In the genomic region with DNA sequence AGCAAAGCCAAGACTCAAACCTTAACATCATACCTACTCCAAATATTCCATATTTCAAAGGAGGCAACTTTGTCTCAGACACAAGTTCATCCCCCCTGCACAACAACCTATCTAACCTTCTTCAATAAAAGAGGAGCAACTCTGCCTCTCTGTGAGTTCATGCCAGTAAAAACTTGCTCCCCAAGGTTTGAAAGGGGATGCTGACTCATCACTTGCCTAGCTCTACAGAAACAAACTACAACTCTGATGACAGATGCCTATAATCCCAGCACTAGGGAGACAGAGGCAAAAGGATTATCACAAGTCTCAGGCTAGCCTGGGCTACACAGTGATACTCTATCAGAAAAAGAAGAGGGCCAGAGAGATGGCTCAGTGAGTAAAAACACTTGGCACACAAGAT, we compare ENCODE assay signal across 27 mouse cellular contexts. TPM values are rescaled to one million over a fixed set of nuclear protein-coding genes. Genes with fewer than 3 reads are reported as not detected.
DNase-seq lines count a peak whose midpoint lies in the region; ATAC-seq and TF ChIP-seq lines count a peak whose summit lies in the region.
"Had no signal": no experiment of that assay in that cellular context is flagged by ENCODE, and none has a peak within 500 bp of the region (broad histone marks: within the 10 kb centered on the region; RNA-seq: fewer than 3 reads in every experiment).

No protein-coding gene starts in this region.

- TF ChIP-seq EP300 in stomach, postnatal 0 days (optimal IDR thresholded peaks at IDR 0.05): no peak

- H3K27ac ChIP-seq in kidney, postnatal 0 days: 0 out of 2 replicates have a peak overlapping the region, but pooled peaks have one; percentile 48
- no peak overlapping the region for H3K27ac ChIP-seq in ES-E14 (ENCODE audit: insufficient read depth, low read depth, low read length, poor library complexity, severe bottlenecking)
- peak overlapping the region; percentile 59 for H3K27ac ChIP-seq in stomach, postnatal 0 days (replicated peaks)
- no peak overlapping the region for H3K27ac ChIP-seq in midbrain, embryonic 16.5 days (ENCODE audit: low read length)
- no peak overlapping the region for H3K27ac ChIP-seq in heart, embryonic 12.5 days (ENCODE audit: poor library complexity, severe bottlenecking)
- H3K27ac ChIP-seq: embryonic facial prominence, embryonic 10.5 days; embryonic facial prominence, embryonic 13.5 days; forebrain, embryonic 12.5 days; forebrain, embryonic 15.5 days; heart, embryonic 13.5 days; hindbrain, embryonic 14.5 days; hindbrain, postnatal 0 days had no signal

- no peaks in the 10 kb centered on the region for H3K9me3 ChIP-seq in kidney, postnatal 0 days (replicated peaks; ENCODE audit: low read length)
- no peaks in the 10 kb centered on the region for H3K9me3 ChIP-seq in ES-E14 (ENCODE audit: control insufficient read depth, insufficient read depth, low read depth, low read length)
- H3K9me3 ChIP-seq in stomach, postnatal 0 days (ENCODE audit: control insufficient read depth, low read length): no peaks in the 10 kb centered on the region
- H3K9me3 ChIP-seq in midbrain, embryonic 16.5 days (replicated peaks; ENCODE audit: control insufficient read depth, low read length, poor library complexity, severe bottlenecking): no peaks in the 10 kb centered on the region
- H3K9me3 ChIP-seq in heart, embryonic 12.5 days (replicated peaks): no peaks in the 10 kb centered on the region
- H3K9me3 ChIP-seq: embryonic facial prominence, embryonic 10.5 days; embryonic facial prominence, embryonic 13.5 days; forebrain, embryonic 12.5 days; forebrain, embryonic 15.5 days; heart, embryonic 13.5 days had no signal

- TF ChIP-seq CTCF in kidney, postnatal 0 days (IDR thresholded peaks at IDR 0.05; ENCODE audit: low read depth): no peak
- TF ChIP-seq CTCF in stomach, postnatal 0 days (IDR thresholded peaks at IDR 0.05; ENCODE audit: low read depth): no peak

- H3K36me3 ChIP-seq in kidney, postnatal 0 days (ENCODE audit: insufficient read depth, low read length): no peaks in the 10 kb centered on the region
- peaks cover 3% of the 10 kb centered on the region; the same call in 1 of the 2 replicates for H3K36me3 ChIP-seq in ES-E14 (ENCODE audit: control insufficient read depth, insufficient read depth, low read length, poor library complexity, severe bottlenecking)
- no peaks in the 10 kb centered on the region; the same call in 1 of the 2 replicates for H3K36me3 ChIP-seq in stomach, postnatal 0 days (ENCODE audit: control insufficient read depth, insufficient read depth, low read length)
- no peaks in the 10 kb centered on the region for H3K36me3 ChIP-seq in midbrain, embryonic 16.5 days (ENCODE audit: control insufficient read depth, insufficient read depth, low read length)
- H3K36me3 ChIP-seq in heart, embryonic 12.5 days: peaks cover 3% of the 10 kb centered on the region; the same call in 1 of the 2 replicates
- H3K36me3 ChIP-seq: forebrain, embryonic 12.5 days; forebrain, embryonic 15.5 days had no signal

- no peak for ATAC-seq in kidney, postnatal 0 days (replicated peaks; ENCODE audit: low FRiP score, low read depth)
- no peak for ATAC-seq in stomach, postnatal 0 days (ENCODE audit: low FRiP score, low TSS enrichment)
- no peak for ATAC-seq in midbrain, embryonic 16.5 days
- ATAC-seq in heart, embryonic 12.5 days (ENCODE audit: insufficient number of reproducible peaks, low FRiP score): no peak
- ATAC-seq: activated CD4-positive, CD25-positive, alpha-beta regulatory T cell, adult 4 months; forebrain, embryonic 15.5 days; hindbrain, postnatal 0 days had no signal

- H3K9ac ChIP-seq in kidney, postnatal 0 days (ENCODE audit: low read depth, low read length): no peak overlapping the region
- no peak overlapping the region for H3K9ac ChIP-seq in ES-E14 (ENCODE audit: insufficient read depth, low read depth, low read length, poor library complexity, severe bottlenecking)
- no peak overlapping the region for H3K9ac ChIP-seq in stomach, postnatal 0 days (ENCODE audit: low read length)
- H3K9ac ChIP-seq in midbrain, embryonic 16.5 days (ENCODE audit: low read depth, low read length): no peak overlapping the region
- no peak overlapping the region for H3K9ac ChIP-seq in heart, embryonic 12.5 days
- H3K9ac ChIP-seq: embryonic facial prominence, embryonic 13.5 days; forebrain, embryonic 12.5 days; forebrain, embryonic 15.5 days; heart, embryonic 13.5 days; hindbrain, embryonic 14.5 days had no signal

- in situ Hi-C loops in ES-E14 (cut with MboI; ENCODE audit: low sequenced_read_pairs in 2 of 2, unreplicated experiment in 2 of 2): no loop called here

- no peak overlapping the region for H3K4me3 ChIP-seq in kidney, postnatal 0 days (replicated peaks; ENCODE audit: low read depth, low read length)
- no peak overlapping the region for H3K4me3 ChIP-seq in ES-E14 (ENCODE audit: insufficient read depth in 1 of 2, low read depth in 1 of 2, low read length in 2 of 2, poor library complexity in 1 of 2, severe bottlenecking in 1 of 2)
- no peak overlapping the region for H3K4me3 ChIP-seq in stomach, postnatal 0 days (ENCODE audit: low read depth, low read length)
- H3K4me3 ChIP-seq in midbrain, embryonic 16.5 days (ENCODE audit: low read depth, low read length): no peak overlapping the region
- no peak overlapping the region for H3K4me3 ChIP-seq in heart, embryonic 12.5 days
- H3K4me3 ChIP-seq: embryonic facial prominence, embryonic 10.5 days; embryonic facial prominence, embryonic 13.5 days; erythroblast, embryonic 14.5 days; forebrain, embryonic 12.5 days; forebrain, embryonic 15.5 days; heart, embryonic 13.5 days had no signal

- H3K27me3 ChIP-seq in kidney, postnatal 0 days (ENCODE audit: insufficient read depth, low read length): no peaks in the 10 kb centered on the region
- H3K27me3 ChIP-seq in stomach, postnatal 0 days (ENCODE audit: control insufficient read depth, insufficient read depth, low read length): no peaks in the 10 kb centered on the region
- no peaks in the 10 kb centered on the region for H3K27me3 ChIP-seq in midbrain, embryonic 16.5 days (ENCODE audit: control insufficient read depth, insufficient read depth, low read depth, low read length)
- no peaks in the 10 kb centered on the region for H3K27me3 ChIP-seq in heart, embryonic 12.5 days (replicated peaks)
- H3K27me3 ChIP-seq: embryonic facial prominence, embryonic 13.5 days; forebrain, embryonic 12.5 days; forebrain, embryonic 15.5 days; heart, embryonic 13.5 days had no signal

- H3K4me1 ChIP-seq in kidney, postnatal 0 days (replicated peaks; ENCODE audit: insufficient read depth, low read length): peaks cover 16% of the 10 kb centered on the region
- peaks cover 11 to 20% of the 10 kb centered on the region in 2 experiments for H3K4me1 ChIP-seq in ES-E14 (ENCODE audit: control insufficient read depth in 2 of 2, insufficient read depth in 2 of 2, low read length in 2 of 2, poor library complexity in 1 of 2)
- 0 out of 2 replicates have a peak, but pooled peaks cover 4% of the 10 kb centered on the region for H3K4me1 ChIP-seq in stomach, postnatal 0 days (replicated peaks; ENCODE audit: control insufficient read depth, insufficient read depth)
- no peaks in the 10 kb centered on the region for H3K4me1 ChIP-seq in midbrain, embryonic 16.5 days (ENCODE audit: control insufficient read depth, insufficient read depth, low read length)
- peaks cover 24% of the 10 kb centered on the region for H3K4me1 ChIP-seq in heart, embryonic 12.5 days (replicated peaks)
- H3K4me1 ChIP-seq: forebrain, embryonic 12.5 days had no signal

- DNase-seq in kidney, postnatal 0 days (ENCODE audit: low spot score): no peak
- no peak for DNase-seq in kidney, postnatal 36 days
- DNase-seq in ES-E14 (ENCODE audit: low read depth, low spot score): no peak
- DNase-seq in stomach, postnatal 0 days (ENCODE audit: low spot score): no peak
- DNase-seq: adrenal gland, adult 8-10 months; adrenal gland, postnatal 25 days; cerebellum, adult 11-12 months; cerebellum, adult 8-10 months; cerebellum, postnatal 10 days; cerebellum, postnatal 36 days; embryo, embryonic 11 days; gastrocnemius, postnatal 25 days; heart, adult 18-20 months; heart, postnatal 14 days; heart, postnatal 4 days had no signal

- no peak overlapping the region for H3K4me2 ChIP-seq in kidney, postnatal 0 days (ENCODE audit: low read length)
- no peak overlapping the region for H3K4me2 ChIP-seq in stomach, postnatal 0 days (replicated peaks; ENCODE audit: low read depth)
- H3K4me2 ChIP-seq in midbrain, embryonic 16.5 days (ENCODE audit: low read length): no peak overlapping the region
- H3K4me2 ChIP-seq in heart, embryonic 12.5 days: no peak overlapping the region
- H3K4me2 ChIP-seq: embryonic facial prominence, embryonic 13.5 days; forebrain, embryonic 12.5 days; forebrain, embryonic 15.5 days; heart, embryonic 13.5 days; hindbrain, embryonic 14.5 days had no signal

RNA-seq across cellular contexts. Expression of a gene that starts 17.1 kb away (rescaled TPM):
- 1.3 and 2.0 TPM in 2 replicates for polyA plus RNA-seq in kidney, postnatal 0 days (2015; fragmentation: Nextera tagmentation; extraction: Ambion mirVana)
- total RNA-seq in ES-E14 (2012; rRNA removed): 0.48 and 0.54 TPM in 2 replicates
- 2.0 and 2.2 TPM in 2 replicates for polyA plus RNA-seq in stomach, postnatal 0 days (2015; fragmentation: Nextera tagmentation; extraction: Ambion mirVana)
- 2.7 and 2.9 TPM in 2 replicates for polyA plus RNA-seq in midbrain, embryonic 16.5 days (2015; fragmentation: Nextera tagmentation; extraction: Ambion mirVana)
- polyA plus RNA-seq in heart, embryonic 12.5 days (2016; fragmentation: Nextera tagmentation; extraction: Ambion mirVana): 2.7 and 2.8 TPM in 2 replicates
- total RNA-seq: hindbrain, postnatal 0 days had no signal
- polyA plus RNA-seq: erythroblast, embryonic 14.5 days; gonadal fat pad, adult 2 months had no signal

RNA-seq across cellular contexts. Expression of a gene that starts 35.5 kb away (rescaled TPM):
- polyA plus RNA-seq in kidney, postnatal 0 days (2015; fragmentation: Nextera tagmentation; extraction: Ambion mirVana): 81.6 and 82.7 TPM in 2 replicates
- total RNA-seq in ES-E14 (2012; rRNA removed): 62.1 and 73.0 TPM in 2 replicates
- 84.1 and 85.0 TPM in 2 replicates for polyA plus RNA-seq in stomach, postnatal 0 days (2015; fragmentation: Nextera tagmentation; extraction: Ambion mirVana)
- polyA plus RNA-seq in midbrain, embryonic 16.5 days (2015; fragmentation: Nextera tagmentation; extraction: Ambion mirVana): 62.6 and 68.4 TPM in 2 replicates
- polyA plus RNA-seq in heart, embryonic 12.5 days (2016; fragmentation: Nextera tagmentation; extraction: Ambion mirVana): 99.7 and 100 TPM in 2 replicates

RNA-seq across cellular contexts. Expression of a gene that starts 38.8 kb away (rescaled TPM):
- polyA plus RNA-seq in kidney, postnatal 0 days (2015; fragmentation: Nextera tagmentation; extraction: Ambion mirVana): 25.8 and 29.6 TPM in 2 replicates
- 9.6 and 17.1 TPM in 2 replicates for total RNA-seq in ES-E14 (2012; rRNA removed)
- 31.8 and 34.4 TPM in 2 replicates for polyA plus RNA-seq in stomach, postnatal 0 days (2015; fragmentation: Nextera tagmentation; extraction: Ambion mirVana)
- 28.3 and 30.8 TPM in 2 replicates for polyA plus RNA-seq in midbrain, embryonic 16.5 days (2015; fragmentation: Nextera tagmentation; extraction: Ambion mirVana)
- polyA plus RNA-seq in heart, embryonic 12.5 days (2016; fragmentation: Nextera tagmentation; extraction: Ambion mirVana): 21.9 and 23.0 TPM in 2 replicates

RNA-seq across cellular contexts. Expression of a gene that starts 44.7 kb away (rescaled TPM):
- 1,162 and 1,196 TPM in 2 replicates for polyA plus RNA-seq in kidney, postnatal 0 days (2015; fragmentation: Nextera tagmentation; extraction: Ambion mirVana)
- total RNA-seq in ES-E14 (2012; rRNA removed): 1,251 and 1,343 TPM in 2 replicates
- polyA plus RNA-seq in stomach, postnatal 0 days (2015; fragmentation: Nextera tagmentation; extraction: Ambion mirVana): 902 and 907 TPM in 2 replicates
- polyA plus RNA-seq in midbrain, embryonic 16.5 days (2015; fragmentation: Nextera tagmentation; extraction: Ambion mirVana): 564 and 570 TPM in 2 replicates
- polyA plus RNA-seq in heart, embryonic 12.5 days (2016; fragmentation: Nextera tagmentation; extraction: Ambion mirVana): 801 and 832 TPM in 2 replicates

RNA-seq across cellular contexts. Expression of a gene that starts 45.0 kb away (rescaled TPM):
- 7.5 and 8.6 TPM in 2 replicates for polyA plus RNA-seq in kidney, postnatal 0 days (2015; fragmentation: Nextera tagmentation; extraction: Ambion mirVana)
- total RNA-seq in ES-E14 (2012; rRNA removed): 99.2 and 151 TPM in 2 replicates
- 3.2 and 4.1 TPM in 2 replicates for polyA plus RNA-seq in stomach, postnatal 0 days (2015; fragmentation: Nextera tagmentation; extraction: Ambion mirVana)
- 4.5 and 5.1 TPM in 2 replicates for polyA plus RNA-seq in midbrain, embryonic 16.5 days (2015; fragmentation: Nextera tagmentation; extraction: Ambion mirVana)
- polyA plus RNA-seq in heart, embryonic 12.5 days (2016; fragmentation: Nextera tagmentation; extraction: Ambion mirVana): 28.0 and 28.6 TPM in 2 replicates

Comparison
In these comparisons a context has a peak if more than half of its experiments do, and no peak if none do; other contexts are left out.
1. H3K27ac ChIP-seq: peak in kidney, postnatal 0 days (single experiment) and stomach, postnatal 0 days (single experiment); none in ES-E14 (single experiment), midbrain, embryonic 16.5 days (single experiment) and heart, embryonic 12.5 days (single experiment).